Mouse (Mus musculus) heart, postnatal 0 days (tissue): ENCODE results near the gene Tmem54. TPM values are rescaled to one million over a fixed set of nuclear protein-coding genes. Genes with fewer than 3 reads are reported as not detected.
A peak's percentile ranks its signal among the peaks of the same experiment; 100 is the strongest.

ENCODE experiments used
- ATAC-seq: fragments of 200-750 bp; cut with Nextera tagmentation; 2 replicates; pipeline ENCODE4 v1.8.0; 2017; ENCODE audit warnings: low read depth, moderate number of reproducible peaks, moderate library complexity; ENCODE audit not compliant: insufficient read depth
- DNase-seq: peaks from one replicate; pipeline ENCODE4 v3.0.0-alpha.2; 2016; ENCODE audit warnings: low spot score
- H3K27ac ChIP-seq: fragments of 300-500 bp; sonication (generic); 2 replicates; pipeline ENCODE4 v1.5.1; 2014; ENCODE audit warnings: low read depth, mild to moderate bottlenecking
- H3K27me3 ChIP-seq: fragments of 300-500 bp; sonication (generic); 2 replicates; pipeline ENCODE4 v1.6.1; 2014; ENCODE audit warnings: low read length, mixed read lengths; ENCODE audit not compliant: control insufficient read depth, insufficient read depth
- H3K36me3 ChIP-seq: fragments of 300-500 bp; sonication (generic); replicated peaks from 2 replicates; pipeline ENCODE4 v1.6.1; 2014; ENCODE audit warnings: low read length, mixed read lengths; ENCODE audit not compliant: control insufficient read depth, insufficient read depth
- H3K4me1 ChIP-seq: fragments of 300-500 bp; sonication (generic); 2 replicates; pipeline ENCODE4 v1.6.1; 2014; ENCODE audit warnings: antibody characterized with exemption; ENCODE audit not compliant: control insufficient read depth, insufficient read depth
- H3K4me2 ChIP-seq: fragments of 300-500 bp; sonication (generic); 2 replicates; pipeline ENCODE4 v1.6.1; 2014; ENCODE audit warnings: low read depth, mild to moderate bottlenecking, low read length, moderate library complexity
- H3K4me3 ChIP-seq: fragments of 300-500 bp; sonication (generic); 2 replicates; pipeline ENCODE4 v1.5.1; 2014; ENCODE audit warnings: low read depth, low read length
- H3K9ac ChIP-seq: fragments of 300-500 bp; sonication (generic); replicated peaks from 2 replicates; pipeline ENCODE4 v1.6.1; 2014; ENCODE audit warnings: low read depth, low read length, mixed read lengths
- H3K9me3 ChIP-seq: fragments of 300-500 bp; sonication (generic); replicated peaks from 2 replicates; pipeline ENCODE4 v1.6.1; 2016; ENCODE audit warnings: low read length; ENCODE audit not compliant: control insufficient read depth
- CTCF ChIP-seq: IDR thresholded peaks from 2 replicates; pipeline ENCODE4 v1.5.1; 2016; ENCODE audit warnings: antibody characterized with exemption, control low read depth, low read depth
- EP300 ChIP-seq: IDR thresholded peaks from 2 replicates; pipeline ENCODE4 v1.6.1; 2016; ENCODE audit warnings: antibody characterized with exemption, low read depth
- WGBS: fragments of 180-500 bp; shearing (Covaris S2); extraction: QIAGEN DNeasy Blood & Tissue Kit; methylation state at CpG from one replicate; pipeline ENCODE4 v1.1.7; 2014; 5-methylcytosine and 5-hydroxymethylcytosine counted together
- polyA plus RNA-seq: library from polyadenylated mRNA; unstranded; fragments of >200 nt; fragmentation: Nextera tagmentation; extraction: Ambion mirVana; gene quantifications from 2 replicates; pipeline ENCODE4 v1.2.1, GENCODE M21; 2015
- total RNA-seq: library from RNA; depleted of rRNA; stranded (reverse); fragments of >200 nt; gene quantifications from 2 replicates; pipeline ENCODE4 v1.2.3, GENCODE M21; 2014; ENCODE audit warnings: low replicate concordance

The Tmem54 gene
- total and polyA plus RNA-seq, 2 experiments from 2014 or later: 1.1 TPM; not detected in 1

DNA sequence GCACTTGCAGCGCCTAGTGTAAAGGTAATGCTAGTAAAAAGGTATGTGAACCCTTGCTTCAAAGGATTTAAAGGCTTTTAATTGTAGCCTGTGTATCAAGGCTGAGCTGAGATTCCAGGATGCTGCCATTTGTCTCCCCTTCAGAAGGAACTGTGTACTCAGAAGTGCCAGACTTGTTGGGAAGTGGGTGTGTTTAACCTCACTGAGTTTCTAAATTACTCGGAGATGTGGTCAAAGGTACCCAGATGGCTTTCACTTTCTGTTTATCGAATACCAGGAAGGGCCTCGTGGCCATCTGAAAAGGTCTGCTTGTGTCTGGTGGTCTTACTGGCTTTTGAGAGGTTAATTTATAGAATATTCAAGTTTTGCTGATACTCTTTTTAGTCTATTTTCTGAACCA, 45.4 kb upstream of the Tmem54 start:
- 0 out of 2 replicates have a peak overlapping the region, but pooled peaks have one; percentile 92 for H3K9ac ChIP-seq

DNA sequence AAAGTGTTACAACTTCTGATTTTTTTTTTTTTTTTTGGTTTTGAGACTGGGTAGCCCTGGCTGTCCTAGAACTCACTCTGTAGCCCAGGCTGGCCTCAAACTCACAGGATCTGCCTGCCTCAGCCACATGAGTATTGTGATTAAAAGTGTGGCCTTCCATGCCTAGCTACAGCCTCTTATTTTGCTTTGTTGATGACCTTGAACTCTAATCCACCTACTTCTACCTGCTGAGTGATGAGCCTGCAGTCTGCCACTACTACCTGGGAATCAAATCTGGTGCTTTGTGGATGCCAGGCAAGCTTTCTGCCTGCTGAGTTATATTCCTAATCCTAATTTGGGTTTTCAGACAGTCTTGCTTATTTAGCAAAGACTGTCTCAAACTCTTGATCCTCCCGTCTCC, 43.9 kb upstream of the Tmem54 start:
- Histone ChIP-seq H3K4me2 (no peak overlapping the region), H3K36me3 (no peaks in the 10 kb centered on the region), H3K9ac (no peak overlapping the region), H3K27ac (no peak overlapping the region), H3K27me3 (no peaks in the 10 kb centered on the region), H3K9me3 (no peaks in the 10 kb centered on the region), H3K4me3 (no peak overlapping the region), H3K4me1 (peaks cover 11% of the 10 kb centered on the region)
- WGBS: 86% methylated on average over 1 of the region's 1 CpGs
- DNase-seq: no peak
- ATAC-seq: no peak
- no peak for TF ChIP-seq EP300
- no peak for TF ChIP-seq CTCF

More for the DNA sequence above, 45.4 kb upstream of the Tmem54 start:
- Histone ChIP-seq H3K27ac (no peak overlapping the region), H3K9me3 (no peaks in the 10 kb centered on the region), H3K36me3 (no peaks in the 10 kb centered on the region), H3K27me3 (no peaks in the 10 kb centered on the region), H3K4me1 (peaks cover 11% of the 10 kb centered on the region), H3K4me3 (peak overlapping the region; percentile 86), H3K4me2 (peak overlapping the region; percentile 99)
- TF ChIP-seq EP300 (no peak), CTCF (no peak)
- WGBS: 41% methylated on average over 4 of the region's 4 CpGs
- DNase-seq: no peak
- ATAC-seq: no peak

DNA sequence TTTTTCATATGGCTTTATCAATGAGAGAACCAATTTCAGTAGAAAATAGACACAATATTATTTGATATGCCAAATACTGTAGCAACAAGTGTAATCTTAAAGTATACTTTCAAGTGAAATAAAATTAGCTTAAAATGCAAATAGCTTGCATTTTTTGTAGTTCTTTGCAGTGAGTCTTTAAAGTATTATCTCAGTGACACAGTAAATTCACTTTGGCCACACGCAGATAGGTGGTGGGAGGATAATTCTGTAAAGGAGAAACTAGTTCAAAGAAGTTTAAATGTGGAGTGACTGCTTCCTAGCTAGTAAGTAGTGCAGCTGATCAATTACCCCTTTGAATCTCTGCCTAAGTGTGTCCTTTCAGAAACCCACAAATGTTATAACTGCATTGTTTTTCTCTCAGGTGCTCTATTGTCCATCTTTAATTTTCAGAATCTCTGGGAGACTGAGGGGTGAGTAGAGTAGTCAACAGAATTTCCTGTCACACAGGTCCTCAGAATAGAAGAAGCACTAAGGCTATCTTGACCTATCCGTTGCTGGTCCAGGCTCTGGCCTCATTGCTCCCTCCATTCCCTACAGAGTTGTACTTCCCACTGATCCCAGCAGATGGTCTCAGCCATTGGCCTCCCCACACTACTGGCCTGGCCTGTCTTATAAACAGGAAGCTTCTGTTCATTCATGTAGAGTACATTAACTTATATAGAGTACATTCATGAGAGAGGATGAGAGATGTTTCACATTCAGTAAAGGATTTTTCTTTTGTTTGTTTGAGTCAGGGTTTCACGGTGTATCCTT, 42.9 kb upstream of the Tmem54 start:
- H3K4me1 ChIP-seq: peaks cover 11% of the 10 kb centered on the region
- DNase-seq: no peak
- H3K27ac ChIP-seq: no peak overlapping the region
- no peak overlapping the region for H3K4me3 ChIP-seq
- no peaks in the 10 kb centered on the region for H3K27me3 ChIP-seq
- H3K36me3 ChIP-seq: no peaks in the 10 kb centered on the region
- H3K9ac ChIP-seq: no peak overlapping the region
- no peak overlapping the region for H3K4me2 ChIP-seq
- WGBS: 74% methylated on average over 3 of the region's 3 CpGs
- no peaks in the 10 kb centered on the region for H3K9me3 ChIP-seq
- TF ChIP-seq CTCF (no peak), EP300 (no peak)
- no peak for ATAC-seq

DNA sequence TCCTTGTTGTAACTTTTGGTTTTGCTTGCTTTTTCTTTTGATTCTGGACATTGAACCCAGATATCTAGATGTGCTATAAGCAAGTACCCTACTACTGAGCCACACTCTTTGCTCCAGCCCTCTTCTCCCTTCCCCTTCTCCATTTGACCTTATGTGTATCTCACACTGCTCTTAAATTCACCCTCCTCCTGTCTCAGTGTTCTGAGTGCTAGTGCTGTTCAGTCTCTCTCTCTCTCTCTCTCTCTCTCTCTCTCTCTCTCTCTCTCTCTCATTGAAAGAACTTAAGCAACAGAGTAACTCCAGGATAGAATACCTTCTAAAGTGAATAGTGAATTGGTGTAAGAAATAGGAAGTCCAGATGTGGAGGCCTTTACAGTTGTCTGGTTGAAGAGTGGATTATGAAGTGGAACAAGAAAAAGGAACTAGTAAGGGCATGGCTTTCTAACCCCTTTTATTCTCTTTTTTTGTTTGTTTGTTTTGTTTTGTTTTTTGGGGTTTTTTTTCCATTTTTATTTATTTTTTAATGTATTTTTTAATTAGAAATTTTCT, 39.6 kb upstream of the Tmem54 start:
- no peak for ATAC-seq
- no peak for TF ChIP-seq CTCF
- no peak for TF ChIP-seq EP300
- Histone ChIP-seq H3K4me3 (no peak overlapping the region), H3K9me3 (no peaks in the 10 kb centered on the region), H3K9ac (no peak overlapping the region), H3K4me2 (no peak overlapping the region), H3K27ac (no peak overlapping the region), H3K4me1 (0 out of 2 replicates have a peak, but pooled peaks cover 2% of the 10 kb centered on the region), H3K36me3 (no peaks in the 10 kb centered on the region), H3K27me3 (no peaks in the 10 kb centered on the region)
- DNase-seq: no peak

DNA sequence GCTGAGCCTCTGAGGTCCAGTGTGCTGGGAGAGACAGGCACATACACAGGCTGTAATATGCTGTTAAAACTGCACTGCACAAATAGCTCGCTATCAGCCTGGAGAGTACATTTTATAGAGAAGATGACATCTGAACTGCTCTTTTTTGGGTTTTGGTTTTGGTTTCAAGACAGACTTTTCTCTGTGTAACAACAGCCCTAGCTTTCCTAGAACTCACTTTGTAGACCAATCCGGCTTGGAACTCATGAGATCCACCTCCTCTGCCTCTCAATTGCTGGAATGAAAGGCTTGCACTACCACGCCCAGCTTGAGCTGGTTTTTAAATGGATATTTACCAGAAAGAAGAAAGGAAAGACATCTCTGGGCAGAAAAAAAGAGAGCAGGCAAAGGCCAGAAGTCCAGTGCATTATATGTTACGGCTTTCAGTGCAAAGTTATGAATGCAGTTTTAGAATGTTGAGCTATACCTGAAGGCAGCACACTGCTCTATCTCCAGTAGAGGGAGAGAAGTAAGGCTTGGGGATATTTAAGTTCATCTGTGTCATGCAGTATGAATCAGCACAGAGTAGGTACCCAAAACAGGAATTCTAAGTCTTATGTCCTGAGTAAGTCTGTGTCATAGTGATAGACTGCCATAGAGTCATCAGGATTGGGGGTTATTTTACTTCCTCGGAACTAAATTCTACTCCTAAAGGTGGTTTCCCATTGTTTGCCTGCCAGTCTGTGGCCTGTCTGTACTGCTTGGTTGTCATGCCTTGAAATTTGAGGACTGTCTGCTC, 37.5 kb upstream of the Tmem54 start:
- DNase-seq: no peak
- Histone ChIP-seq H3K9me3 (no peaks in the 10 kb centered on the region), H3K9ac (no peak overlapping the region), H3K4me1 (peaks cover 8% of the 10 kb centered on the region; the same call in 1 of the 2 replicates), H3K4me3 (no peak overlapping the region), H3K4me2 (no peak overlapping the region), H3K27me3 (no peaks in the 10 kb centered on the region), H3K27ac (no peak overlapping the region), H3K36me3 (0 out of 2 replicates have a peak, but pooled peaks cover 1% of the 10 kb centered on the region)
- 78% methylated on average over 5 of the region's 5 CpGs for WGBS
- TF ChIP-seq CTCF (no peak), EP300 (no peak)
- ATAC-seq: no peak
